Mouse (Mus musculus): ENCODE data around the gene Gm20696. TPM values are rescaled to one million over a fixed set of nuclear protein-coding genes. Genes with fewer than 3 reads are reported as not detected.

The Gm20696 gene
- polyA plus RNA-seq, 1 experiment from 2014 or later: 1.4 TPM

- DNase-seq (ENCODE audit: low spot score) (peak; percentile 25), ATAC-seq (ENCODE audit: low FRiP score, low TSS enrichment) (0 out of 2 replicates have a peak, but pooled peaks have one; percentile 55)
- no peak for TF ChIP-seq CTCF (IDR thresholded peaks at IDR 0.05; ENCODE audit: low read depth)
- TF ChIP-seq EP300 (optimal IDR thresholded peaks at IDR 0.05): no peak
- WGBS: 22% methylated on average over 21 of the region's 21 CpGs
- peak overlapping the region; percentile 77; the same call in 1 of the 2 replicates for H3K27ac ChIP-seq (replicated peaks)
- H3K27me3 ChIP-seq (ENCODE audit: control insufficient read depth, insufficient read depth, low read length): no peaks in the 10 kb centered on the region
- H3K9me3 ChIP-seq (ENCODE audit: control insufficient read depth, low read length): no peaks in the 10 kb centered on the region
- H3K9ac ChIP-seq (ENCODE audit: low read length): no peak overlapping the region; the same call in 1 of the 2 replicates
- H3K4me2 ChIP-seq (replicated peaks; ENCODE audit: low read depth): peak overlapping the region; percentile 15
- no peak overlapping the region; the same call in 1 of the 2 replicates for H3K4me3 ChIP-seq (ENCODE audit: low read depth, low read length)
- H3K36me3 ChIP-seq (ENCODE audit: control insufficient read depth, insufficient read depth, low read length): no peaks in the 10 kb centered on the region
- H3K4me1 ChIP-seq (replicated peaks; ENCODE audit: control insufficient read depth, insufficient read depth): no peaks in the 10 kb centered on the region
Measured at GRCm38 (mm10) chr6:99275381-99276296, 391.0 kb downstream of the Gm20696 start.

- WGBS: 72% methylated on average over 5 of the region's 5 CpGs
- Histone ChIP-seq H3K27ac (replicated peaks) (no peak overlapping the region), H3K4me3 (ENCODE audit: low read depth, low read length) (no peak overlapping the region), H3K9ac (ENCODE audit: low read length) (no peak overlapping the region), H3K36me3 (ENCODE audit: control insufficient read depth, insufficient read depth, low read length) (no peaks in the 10 kb centered on the region), H3K4me2 (replicated peaks; ENCODE audit: low read depth) (no peak overlapping the region), H3K27me3 (ENCODE audit: control insufficient read depth, insufficient read depth, low read length) (no peaks in the 10 kb centered on the region), H3K4me1 (replicated peaks; ENCODE audit: control insufficient read depth, insufficient read depth) (no peaks in the 10 kb centered on the region), H3K9me3 (ENCODE audit: control insufficient read depth, low read length) (no peaks in the 10 kb centered on the region)
- TF ChIP-seq CTCF (IDR thresholded peaks at IDR 0.05; ENCODE audit: low read depth) (no peak), EP300 (optimal IDR thresholded peaks at IDR 0.05) (no peak)
- ATAC-seq (ENCODE audit: low FRiP score, low TSS enrichment) (no peak), DNase-seq (ENCODE audit: low spot score) (no peak)
Measured at GRCm38 (mm10) chr6:99274667-99275066, 391.9 kb downstream of the Gm20696 start.

- Histone ChIP-seq H3K9ac (ENCODE audit: low read length) (no peak overlapping the region), H3K4me3 (ENCODE audit: low read depth, low read length) (no peak overlapping the region), H3K4me2 (replicated peaks; ENCODE audit: low read depth) (no peak overlapping the region), H3K27me3 (ENCODE audit: control insufficient read depth, insufficient read depth, low read length) (no peaks in the 10 kb centered on the region), H3K9me3 (ENCODE audit: control insufficient read depth, low read length) (no peaks in the 10 kb centered on the region), H3K4me1 (replicated peaks; ENCODE audit: control insufficient read depth, insufficient read depth) (no peaks in the 10 kb centered on the region), H3K36me3 (ENCODE audit: control insufficient read depth, insufficient read depth, low read length) (no peaks in the 10 kb centered on the region), H3K27ac (replicated peaks) (no peak overlapping the region)
- DNase-seq (ENCODE audit: low spot score) (no peak), ATAC-seq (ENCODE audit: low FRiP score, low TSS enrichment) (no peak)
- TF ChIP-seq EP300 (optimal IDR thresholded peaks at IDR 0.05): no peak
- no peak for TF ChIP-seq CTCF (IDR thresholded peaks at IDR 0.05; ENCODE audit: low read depth)
- 66% methylated on average over 6 of the region's 6 CpGs for WGBS
Measured at GRCm38 (mm10) chr6:99274222-99274621, 392.4 kb downstream of the Gm20696 start.

- H3K4me1 ChIP-seq (replicated peaks; ENCODE audit: control insufficient read depth, insufficient read depth): no peaks in the 10 kb centered on the region
- no peak overlapping the region for H3K27ac ChIP-seq (replicated peaks)
- H3K36me3 ChIP-seq (ENCODE audit: control insufficient read depth, insufficient read depth, low read length): no peaks in the 10 kb centered on the region
- H3K4me2 ChIP-seq (replicated peaks; ENCODE audit: low read depth): no peak overlapping the region
- no peak for DNase-seq (ENCODE audit: low spot score)
- H3K9ac ChIP-seq (ENCODE audit: low read length): no peak overlapping the region
- ATAC-seq (ENCODE audit: low FRiP score, low TSS enrichment): no peak
- no peak overlapping the region for H3K4me3 ChIP-seq (ENCODE audit: low read depth, low read length)
- no peak for TF ChIP-seq CTCF (IDR thresholded peaks at IDR 0.05; ENCODE audit: low read depth)
- no peak for TF ChIP-seq EP300 (optimal IDR thresholded peaks at IDR 0.05)
- WGBS: 39% methylated on average over 5 of the region's 5 CpGs
- no peaks in the 10 kb centered on the region for H3K9me3 ChIP-seq (ENCODE audit: control insufficient read depth, low read length)
- H3K27me3 ChIP-seq (ENCODE audit: control insufficient read depth, insufficient read depth, low read length): no peaks in the 10 kb centered on the region
Measured at GRCm38 (mm10) chr6:99273177-99273576, 393.4 kb downstream of the Gm20696 start.

GRCm38 (mm10) chr6:99272174-99272573, 394.4 kb downstream of the Gm20696 start:
- Histone ChIP-seq H3K4me2 (replicated peaks; ENCODE audit: low read depth) (no peak overlapping the region), H3K4me3 (ENCODE audit: low read depth, low read length) (no peak overlapping the region), H3K27ac (replicated peaks) (no peak overlapping the region), H3K9ac (ENCODE audit: low read length) (no peak overlapping the region), H3K36me3 (ENCODE audit: control insufficient read depth, insufficient read depth, low read length) (no peaks in the 10 kb centered on the region), H3K4me1 (replicated peaks; ENCODE audit: control insufficient read depth, insufficient read depth) (no peaks in the 10 kb centered on the region), H3K9me3 (ENCODE audit: control insufficient read depth, low read length) (no peaks in the 10 kb centered on the region), H3K27me3 (ENCODE audit: control insufficient read depth, insufficient read depth, low read length) (no peaks in the 10 kb centered on the region)
- 72% methylated on average over 3 of the region's 3 CpGs for whole genome bisulfite sequencing
- DNase-seq (ENCODE audit: low spot score) (no peak), ATAC-seq (ENCODE audit: low FRiP score, low TSS enrichment) (no peak)
- no peak for TF ChIP-seq CTCF (IDR thresholded peaks at IDR 0.05; ENCODE audit: low read depth)
- no peak for TF ChIP-seq EP300 (optimal IDR thresholded peaks at IDR 0.05)

GRCm38 (mm10) chr6:99271741-99272140, 394.9 kb downstream of the Gm20696 start:
- TF ChIP-seq CTCF (IDR thresholded peaks at IDR 0.05; ENCODE audit: low read depth) (no peak), EP300 (optimal IDR thresholded peaks at IDR 0.05) (no peak)
- Histone ChIP-seq H3K9me3 (ENCODE audit: control insufficient read depth, low read length) (no peaks in the 10 kb centered on the region), H3K27ac (replicated peaks) (no peak overlapping the region), H3K36me3 (ENCODE audit: control insufficient read depth, insufficient read depth, low read length) (no peaks in the 10 kb centered on the region), H3K4me3 (ENCODE audit: low read depth, low read length) (no peak overlapping the region), H3K4me2 (replicated peaks; ENCODE audit: low read depth) (no peak overlapping the region), H3K4me1 (replicated peaks; ENCODE audit: control insufficient read depth, insufficient read depth) (no peaks in the 10 kb centered on the region), H3K9ac (ENCODE audit: low read length) (no peak overlapping the region), H3K27me3 (ENCODE audit: control insufficient read depth, insufficient read depth, low read length) (no peaks in the 10 kb centered on the region)
- ATAC-seq (ENCODE audit: low FRiP score, low TSS enrichment): no peak
- no peak for DNase-seq (ENCODE audit: low spot score)
- WGBS: 75% methylated on average over 7 of the region's 7 CpGs
